Mouse (Mus musculus): ENCODE measurements at regions not wholly inside any gene's neighbourhood (a gene's known extent, or its start where the extent isn't known, plus 50 kb on each side); places are given as distances from the start of the nearest gene placed in this dataset.

- DNase-seq (ENCODE audit: low spot score in 2 of 2) = no peak
Observed at GRCm38 (mm10) chr4:135033302-135033701, 87.2 kb upstream of the Runx3 start.

- peak in 1 of 2 experiments; percentile 33 for DNase-seq (ENCODE audit: low spot score in 2 of 2)
Observed at GRCm38 (mm10) chr4:135034406-135034805, 86.0 kb upstream of the Runx3 start.

- DNase-seq (ENCODE audit: low spot score in 2 of 2) = no peak
Observed at GRCm38 (mm10) chr4:135036764-135037163, 83.7 kb upstream of the Runx3 start.

GRCm38 (mm10) chr4:135039234-135039633 is 81.2 kb upstream of the Runx3 start:
- no peak for DNase-seq (ENCODE audit: low spot score in 2 of 2)

- no peak for DNase-seq (ENCODE audit: low spot score in 2 of 2)
Observed at GRCm38 (mm10) chr4:135041921-135042320, 78.5 kb upstream of the Runx3 start.

GRCm38 (mm10) chr4:135042501-135042900 is 78.0 kb upstream of the Runx3 start:
- no peak for DNase-seq (ENCODE audit: low spot score in 2 of 2)

GRCm38 (mm10) chr4:135045054-135045453 is 75.4 kb upstream of the Runx3 start:
- no peak for DNase-seq (ENCODE audit: low spot score in 2 of 2)

- DNase-seq (ENCODE audit: low spot score in 2 of 2) = no peak
Observed at GRCm38 (mm10) chr4:135046619-135047018, 73.8 kb upstream of the Runx3 start.

GRCm38 (mm10) chr4:135047251-135047650 is 73.2 kb upstream of the Runx3 start:
- no peak for DNase-seq (ENCODE audit: low spot score in 2 of 2)

GRCm38 (mm10) chr4:135047771-135048170 is 72.7 kb upstream of the Runx3 start:
- no peak for DNase-seq (ENCODE audit: low spot score in 2 of 2)

GRCm38 (mm10) chr4:135049924-135050323 is 70.5 kb upstream of the Runx3 start:
- DNase-seq (ENCODE audit: low spot score in 2 of 2) = no peak

GRCm38 (mm10) chr4:135051466-135051865 is 69.0 kb upstream of the Runx3 start:
- DNase-seq (ENCODE audit: low spot score in 2 of 2) = no peak

- DNase-seq (ENCODE audit: low spot score in 2 of 2) = no peak
Observed at GRCm38 (mm10) chr4:135053585-135053984, 66.9 kb upstream of the Runx3 start.

- DNase-seq (ENCODE audit: low spot score in 2 of 2) = no peak
Observed at GRCm38 (mm10) chr4:135054353-135054752, 66.1 kb upstream of the Runx3 start.

- no peak for DNase-seq (ENCODE audit: low spot score in 2 of 2)
Observed at GRCm38 (mm10) chr4:135056371-135056770, 64.1 kb upstream of the Runx3 start.

- DNase-seq (ENCODE audit: low spot score in 2 of 2) = no peak
Observed at GRCm38 (mm10) chr4:135057286-135057685, 63.2 kb upstream of the Runx3 start.

- no peak for DNase-seq (ENCODE audit: low spot score in 2 of 2)
Observed at GRCm38 (mm10) chr4:135058895-135059294, 61.6 kb upstream of the Runx3 start.

GRCm38 (mm10) chr4:135061030-135061743 is 59.3 kb upstream of the Runx3 start:
- DNase-seq (ENCODE audit: low spot score in 2 of 2) = no peak

- DNase-seq (ENCODE audit: low spot score in 2 of 2) = peak; percentile 51 to 80
Observed at GRCm38 (mm10) chr4:135066766-135067479, 53.5 kb upstream of the Runx3 start.

GRCm38 (mm10) chr4:135067805-135068204 is 52.6 kb upstream of the Runx3 start:
- DNase-seq (ENCODE audit: low spot score in 2 of 2) = no peak

GRCm38 (mm10) chr4:135069818-135070217 is 50.6 kb upstream of the Runx3 start:
- no peak for DNase-seq (ENCODE audit: low spot score in 2 of 2)
